Mouse (Mus musculus): ENCODE results near the gene Lrrc8d. TPM values are rescaled to one million over a fixed set of nuclear protein-coding genes. Genes with fewer than 3 reads are reported as not detected.

The Lrrc8d gene
- polyA plus RNA-seq, 1 experiment from 2014 or later = 11.6 TPM

DNA sequence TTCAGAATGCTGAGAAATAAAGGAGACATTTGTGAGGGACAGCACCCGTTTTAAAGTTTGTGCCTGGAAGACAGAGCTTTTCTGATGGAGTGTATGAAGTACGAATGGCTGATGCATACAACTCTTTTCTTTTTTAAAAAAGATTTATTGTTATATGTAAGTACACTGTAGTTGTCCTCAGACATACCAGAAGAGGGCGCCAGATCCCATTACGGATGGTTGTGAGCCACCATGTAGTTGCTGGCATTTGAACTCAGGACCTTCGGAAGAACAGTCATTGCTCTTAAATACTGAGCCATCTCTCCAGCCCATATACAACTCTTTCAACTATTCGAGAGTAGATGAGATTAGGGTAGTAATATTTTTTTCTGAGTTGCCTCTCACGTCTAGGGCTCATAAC, 8.1 kb upstream of the Lrrc8d start:
- no peak overlapping the region for H3K27ac ChIP-seq (ENCODE audit: low read depth)
- H3K9ac ChIP-seq (replicated peaks) = no peak overlapping the region
- no peaks in the 10 kb centered on the region for H3K27me3 ChIP-seq (ENCODE audit: insufficient read depth, low read length)
- no peaks in the 10 kb centered on the region for H3K36me3 ChIP-seq (replicated peaks; ENCODE audit: insufficient read depth, low read length)
- 75% methylated on average over 7 of the region's 7 CpGs for WGBS (ENCODE audit: insufficient replicate concordance)
- DNase-seq = peak; percentile 38
- H3K4me2 ChIP-seq (ENCODE audit: low read depth, low read length) = no peak overlapping the region
- no peak overlapping the region for H3K4me3 ChIP-seq (ENCODE audit: low read depth, low read length)
- TF ChIP-seq CTCF (IDR thresholded peaks at IDR 0.05; ENCODE audit: low read depth) (peak; percentile 67), EP300 (IDR thresholded peaks at IDR 0.05; ENCODE audit: low read depth) (no peak)
- no peak for ATAC-seq
- no peaks in the 10 kb centered on the region for H3K9me3 ChIP-seq (ENCODE audit: low read length)
- peaks cover 15% of the 10 kb centered on the region for H3K4me1 ChIP-seq (ENCODE audit: insufficient read depth)

GRCm38 (mm10) chr5:105694339-105694930, 5.3 kb upstream of the Lrrc8d start:
- Histone ChIP-seq H3K27me3 (ENCODE audit: insufficient read depth, low read length) (no peaks in the 10 kb centered on the region), H3K4me1 (ENCODE audit: insufficient read depth) (peaks cover 26% of the 10 kb centered on the region), H3K36me3 (replicated peaks; ENCODE audit: insufficient read depth, low read length) (no peaks in the 10 kb centered on the region), H3K4me3 (ENCODE audit: low read depth, low read length) (no peak overlapping the region), H3K9ac (replicated peaks) (no peak overlapping the region), H3K4me2 (ENCODE audit: low read depth, low read length) (no peak overlapping the region), H3K27ac (ENCODE audit: low read depth) (no peak overlapping the region), H3K9me3 (ENCODE audit: low read length) (no peaks in the 10 kb centered on the region)
- TF ChIP-seq EP300 (IDR thresholded peaks at IDR 0.05; ENCODE audit: low read depth) = no peak
- ATAC-seq (no peak), DNase-seq (no peak)
- 71% methylated on average over 7 of the region's 7 CpGs for WGBS (ENCODE audit: insufficient replicate concordance)

- no peak overlapping the region for H3K4me3 ChIP-seq (ENCODE audit: low read depth, low read length)
- no peaks in the 10 kb centered on the region for H3K27me3 ChIP-seq (ENCODE audit: insufficient read depth, low read length)
- ATAC-seq (no peak), DNase-seq (peak; percentile 56)
- H3K9ac ChIP-seq (replicated peaks) = no peak overlapping the region
- peak overlapping the region; percentile 72 for H3K27ac ChIP-seq (ENCODE audit: low read depth)
- peaks cover 29% of the 10 kb centered on the region for H3K4me1 ChIP-seq (ENCODE audit: insufficient read depth)
- 37% methylated on average over 6 of the region's 6 CpGs for WGBS (ENCODE audit: insufficient replicate concordance)
- H3K36me3 ChIP-seq (replicated peaks; ENCODE audit: insufficient read depth, low read length) = no peaks in the 10 kb centered on the region
- no peaks in the 10 kb centered on the region for H3K9me3 ChIP-seq (ENCODE audit: low read length)
- TF ChIP-seq CTCF (IDR thresholded peaks at IDR 0.05; ENCODE audit: low read depth) = no peak
- TF ChIP-seq EP300 (IDR thresholded peaks at IDR 0.05; ENCODE audit: low read depth) = peak; percentile 44; the same call in 1 of the 2 replicates
- peak overlapping the region; percentile 22; the same call in 1 of the 2 replicates for H3K4me2 ChIP-seq (ENCODE audit: low read depth, low read length)
Observed at GRCm38 (mm10) chr5:105696049-105696448, 3.7 kb upstream of the Lrrc8d start.

DNA sequence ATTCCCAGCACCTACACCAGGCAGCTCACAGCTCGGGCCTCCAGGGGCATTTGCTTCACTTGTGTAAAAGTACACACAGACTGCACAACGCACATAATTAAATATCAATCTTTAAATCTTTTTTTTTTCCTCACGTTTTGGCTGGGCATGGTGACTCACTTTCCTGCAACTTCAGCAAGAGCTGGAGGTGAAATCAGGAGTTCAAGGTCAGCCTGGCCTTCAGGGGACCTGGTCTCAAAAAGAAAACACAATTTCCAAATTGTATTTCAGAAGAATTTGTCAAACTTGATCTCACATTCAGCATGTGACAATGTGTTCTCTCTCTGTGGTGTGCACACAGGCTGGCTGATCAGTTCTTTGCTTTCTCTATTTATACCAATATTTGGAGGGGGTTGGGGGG, 1.9 kb upstream of the Lrrc8d start:
- WGBS (ENCODE audit: insufficient replicate concordance) = 78% methylated on average over 3 of the region's 3 CpGs
- no peak for ATAC-seq
- no peak overlapping the region; the same call in 1 of the 2 replicates for H3K9ac ChIP-seq (replicated peaks)
- no peak overlapping the region for H3K27ac ChIP-seq (ENCODE audit: low read depth)
- H3K27me3 ChIP-seq (ENCODE audit: insufficient read depth, low read length) = no peaks in the 10 kb centered on the region
- 0 out of 2 replicates have a peak overlapping the region, but pooled peaks have one; percentile 96 for H3K4me2 ChIP-seq (ENCODE audit: low read depth, low read length)
- no peaks in the 10 kb centered on the region for H3K36me3 ChIP-seq (replicated peaks; ENCODE audit: insufficient read depth, low read length)
- DNase-seq = no peak
- H3K4me3 ChIP-seq (ENCODE audit: low read depth, low read length) = no peak overlapping the region
- no peak for TF ChIP-seq CTCF (IDR thresholded peaks at IDR 0.05; ENCODE audit: low read depth)
- TF ChIP-seq EP300 (IDR thresholded peaks at IDR 0.05; ENCODE audit: low read depth) = no peak
- peaks cover 35% of the 10 kb centered on the region for H3K4me1 ChIP-seq (ENCODE audit: insufficient read depth)
- no peaks in the 10 kb centered on the region for H3K9me3 ChIP-seq (ENCODE audit: low read length)

- WGBS (ENCODE audit: insufficient replicate concordance) = 30% methylated on average over 7 of the region's 7 CpGs
- no peak for ATAC-seq
- no peaks in the 10 kb centered on the region for H3K36me3 ChIP-seq (replicated peaks; ENCODE audit: insufficient read depth, low read length)
- H3K4me3 ChIP-seq (ENCODE audit: low read depth, low read length) = peak overlapping the region; percentile 94
- TF ChIP-seq EP300 (IDR thresholded peaks at IDR 0.05; ENCODE audit: low read depth) = 0 out of 2 replicates have a peak, but pooled peaks have one; percentile 5
- TF ChIP-seq CTCF (IDR thresholded peaks at IDR 0.05; ENCODE audit: low read depth) = no peak
- H3K4me1 ChIP-seq (ENCODE audit: insufficient read depth) = peaks cover 40% of the 10 kb centered on the region
- H3K27me3 ChIP-seq (ENCODE audit: insufficient read depth, low read length) = no peaks in the 10 kb centered on the region
- peak; percentile 46 for DNase-seq
- H3K9ac ChIP-seq (replicated peaks) = peak overlapping the region; percentile 94; the same call in 1 of the 2 replicates
- H3K9me3 ChIP-seq (ENCODE audit: low read length) = no peaks in the 10 kb centered on the region
- H3K4me2 ChIP-seq (ENCODE audit: low read depth, low read length) = peak overlapping the region; percentile 96
- peak overlapping the region; percentile 99 for H3K27ac ChIP-seq (ENCODE audit: low read depth)
Observed at GRCm38 (mm10) chr5:105698694-105699093, 1.1 kb upstream of the Lrrc8d start.

- DNase-seq = peak; percentile 87
- no peaks in the 10 kb centered on the region for H3K9me3 ChIP-seq (ENCODE audit: low read length)
- WGBS (ENCODE audit: insufficient replicate concordance) = under 1% methylated on average over 55 of the region's 101 CpGs
Observed at GRCm38 (mm10) chr5:105700070-105700851, 492 bp downstream of the Lrrc8d start.

More at GRCm38 (mm10) chr5:105700070-105700851, 492 bp downstream of the Lrrc8d start:
- peak; percentile 73 for ATAC-seq
- Histone ChIP-seq H3K36me3 (replicated peaks; ENCODE audit: insufficient read depth, low read length) (no peaks in the 10 kb centered on the region), H3K4me1 (ENCODE audit: insufficient read depth) (peaks cover 43% of the 10 kb centered on the region), H3K27me3 (ENCODE audit: insufficient read depth, low read length) (no peaks in the 10 kb centered on the region), H3K9ac (replicated peaks) (peak overlapping the region; percentile 94), H3K27ac (ENCODE audit: low read depth) (peak overlapping the region; percentile 99), H3K4me2 (ENCODE audit: low read depth, low read length) (peak overlapping the region; percentile 96), H3K4me3 (ENCODE audit: low read depth, low read length) (peak overlapping the region; percentile 94)
- TF ChIP-seq CTCF (IDR thresholded peaks at IDR 0.05; ENCODE audit: low read depth) = no peak
- no peak for TF ChIP-seq EP300 (IDR thresholded peaks at IDR 0.05; ENCODE audit: low read depth)

Data from liver, postnatal 0 days (tissue).